Mouse (Mus musculus) testis, adult 2 months (tissue): ENCODE measurements around the gene Iqgap2.

Experiments
- CTCF ChIP-seq: fragments of 200-500 bp; IDR thresholded peaks from 2 replicates; pipeline ENCODE4 v1.5.1; 2012; ENCODE audit warnings: low read depth, mild to moderate bottlenecking, inconsistent platforms, low read length, moderate library complexity; ENCODE audit not compliant: control insufficient read depth, insufficient read depth, insufficient replicate concordance
- POLR2A ChIP-seq: fragments of 200-500 bp; IDR thresholded peaks from 2 replicates; pipeline ENCODE4 v1.6.1; 2012; ENCODE audit warnings: low read depth, mild to moderate bottlenecking, inconsistent platforms, low read length, moderate library complexity; ENCODE audit not compliant: control insufficient read depth

GRCm38 (mm10) chr13:95655284-95655683 lies 236.4 kb downstream of the Iqgap2 start:
- no peak for TF ChIP-seq CTCF
- no peak for TF ChIP-seq POLR2A
